Mouse (Mus musculus) hematopoietic multipotent progenitor cell, adult 10-12 weeks (in vitro differentiated cells): ENCODE results near the gene Suv39h1. TPM values are rescaled to one million over a fixed set of nuclear protein-coding genes. Genes with fewer than 3 reads are reported as not detected.

Source experiments
- polyA plus RNA-seq: library from polyadenylated mRNA; stranded (reverse); fragments of >175 nt; gene quantifications from 2 replicates; pipeline ENCODE4 v1.2.3, GENCODE M21; 2012; ENCODE audit warnings: low replicate concordance

Gene Suv39h1
- polyA plus RNA-seq = 4.5 and 8.5 TPM in 2 replicates

GRCm38 (mm10) chrX:8074430-8075014 lies at the start of gene Suv39h1:
Suv39h1 (minus strand) TSS chrX:8074760.

GRCm38 (mm10) chrX:8090346-8090953 lies 15.9 kb upstream of the Suv39h1 start, which contains the start of gene Was:
Was (minus strand) TSS chrX:8090498.

GRCm38 (mm10) chrX:8018286-8018685 lies 56.3 kb downstream of the Suv39h1 start, which contains the start of gene Glod5:
Glod5 (minus strand) TSS chrX:8018492.

Other genes starting within 250 kb of the Suv39h1 start
- 142 and 149 TPM in 2 replicates for gene Otud5, start 233.4 kb downstream of the Suv39h1 start, polyA plus RNA-seq
- gene Pim2, start 196.5 kb downstream of the Suv39h1 start, polyA plus RNA-seq = 101 and 151 TPM in 2 replicates
- gene Slc35a2, start 190.7 kb downstream of the Suv39h1 start, polyA plus RNA-seq = 57.9 and 67.5 TPM in 2 replicates
- 178 and 313 TPM in 2 replicates for gene Pqbp1, start 175.5 kb downstream of the Suv39h1 start, polyA plus RNA-seq
- gene Timm17b, start 175.4 kb downstream of the Suv39h1 start, polyA plus RNA-seq = 40.0 and 104 TPM in 2 replicates
- not detected in 2 replicates for gene Gm10491, start 166.9 kb downstream of the Suv39h1 start, polyA plus RNA-seq
- not detected in 2 replicates for gene Gm10490, start 165.2 kb downstream of the Suv39h1 start, polyA plus RNA-seq
- gene Pcsk1n, start 154.9 kb downstream of the Suv39h1 start, polyA plus RNA-seq = 0.27 TPM in 1 of 2 replicates, not detected in the other
- gene Eras, start 146.2 kb downstream of the Suv39h1 start, polyA plus RNA-seq = not detected in 2 replicates
- gene Hdac6, start 126.9 kb downstream of the Suv39h1 start, polyA plus RNA-seq = 10.1 and 14.4 TPM in 2 replicates
- 2.1 and 24.9 TPM in 2 replicates for gene Gata1, start 96.7 kb downstream of the Suv39h1 start, polyA plus RNA-seq
- not detected in 2 replicates for gene Glod5, start 56.3 kb downstream of the Suv39h1 start, polyA plus RNA-seq
- gene Was, start 15.7 kb upstream of the Suv39h1 start, polyA plus RNA-seq = 203 and 558 TPM in 2 replicates
- gene Wdr13, start 58.1 kb upstream of the Suv39h1 start, polyA plus RNA-seq = 35.6 and 35.9 TPM in 2 replicates
- 29.3 and 167 TPM in 2 replicates for gene Rbm3, start 71.1 kb upstream of the Suv39h1 start, polyA plus RNA-seq
- 4.5 and 7.7 TPM in 2 replicates for gene Tbc1d25, start 101.4 kb upstream of the Suv39h1 start, polyA plus RNA-seq
- 2.5 and 5.4 TPM in 2 replicates for gene Ebp, start 118.8 kb upstream of the Suv39h1 start, polyA plus RNA-seq
- 1.2 and 1.5 TPM in 2 replicates for gene Porcn, start 131.8 kb upstream of the Suv39h1 start, polyA plus RNA-seq
- gene Ftsj1, start 177.6 kb upstream of the Suv39h1 start, polyA plus RNA-seq = 8.0 and 8.3 TPM in 2 replicates
- gene Slc38a5, start 196.4 kb upstream of the Suv39h1 start, polyA plus RNA-seq = 0.38 and 35.8 TPM in 2 replicates